Mouse (Mus musculus) spleen, adult 2 months (tissue): ENCODE measurements around the gene Tbc1d24. TPM values are rescaled to one million over a fixed set of nuclear protein-coding genes. Genes with fewer than 3 reads are reported as not detected.

ENCODE experiments used
- DNase-seq, 2 experiments: peaks; one replicate each; pipeline versions ENCODE4 v3.0.0 to v3.0.0-alpha.2; 2012 to 2021; ENCODE audit warnings: low spot score in 2 of 2, low read depth in 1 of 2
- H3K27ac ChIP-seq: fragments of 200-500 bp; 2 replicates; pipeline ENCODE4 v1.5.1; 2012; ENCODE audit warnings: low read length, inconsistent platforms; ENCODE audit not compliant: insufficient read depth
- H3K27me3 ChIP-seq: fragments of 200-500 bp; 2 replicates; pipeline ENCODE4 v1.6.1; 2012; ENCODE audit warnings: mild to moderate bottlenecking, moderate library complexity, low read length, inconsistent platforms; ENCODE audit not compliant: control insufficient read depth, insufficient read depth
- H3K36me3 ChIP-seq: fragments of 200-500 bp; 2 replicates; pipeline ENCODE4 v1.6.1; 2012; ENCODE audit warnings: mild to moderate bottlenecking, low read length, inconsistent platforms; ENCODE audit not compliant: control insufficient read depth, insufficient read depth
- H3K4me1 ChIP-seq: fragments of 200-500 bp; 2 replicates; pipeline ENCODE4 v1.6.1; 2011; ENCODE audit warnings: inconsistent platforms; ENCODE audit not compliant: control insufficient read depth, insufficient read depth, insufficient read length
- H3K4me3 ChIP-seq: fragments of 200-500 bp; 2 replicates; pipeline ENCODE4 v1.5.1; 2011; ENCODE audit warnings: mild to moderate bottlenecking, inconsistent platforms; ENCODE audit not compliant: insufficient read depth, insufficient read length; ENCODE audit errors: extremely low read depth
- CTCF ChIP-seq: fragments of 200-500 bp; IDR thresholded peaks from 2 replicates; pipeline ENCODE4 v1.5.1; 2011; ENCODE audit warnings: mild to moderate bottlenecking, inconsistent platforms; ENCODE audit not compliant: insufficient read depth, insufficient read length, insufficient replicate concordance; ENCODE audit errors: extremely low read depth
- POLR2A ChIP-seq: fragments of 200-500 bp; IDR thresholded peaks from 2 replicates; pipeline ENCODE4 v1.6.1; 2011; ENCODE audit warnings: low read depth, low read length, inconsistent platforms
- WGBS: fragments of 180-500 bp; shearing (Covaris S2); methylation state at CpG from one replicate; pipeline ENCODE4 v1.1.7; 2018; 5-methylcytosine and 5-hydroxymethylcytosine counted together
- polyA plus RNA-seq: library from polyadenylated mRNA; depleted of rRNA; stranded (reverse); fragments of >200 nt; gene quantifications from 2 replicates; pipeline ENCODE4 v1.2.3, GENCODE M21; 2012; rRNA removed

Gene Tbc1d24
- polyA plus RNA-seq, 1 experiment = 5.9 TPM

GRCm38 (mm10) chr17:24127592-24127991 is 77.8 kb downstream of the Tbc1d24 start:
- no peak for DNase-seq
- WGBS = 46% methylated on average over 1 of the region's 1 CpGs
- H3K27me3 ChIP-seq = no peaks in the 10 kb centered on the region
- no peak overlapping the region for H3K4me3 ChIP-seq
- TF ChIP-seq CTCF = no peak
- TF ChIP-seq POLR2A = no peak
- H3K36me3 ChIP-seq = no peaks in the 10 kb centered on the region
- no peak overlapping the region for H3K27ac ChIP-seq
- H3K4me1 ChIP-seq = peaks cover 3% of the 10 kb centered on the region

GRCm38 (mm10) chr17:24126801-24127200 is 78.6 kb downstream of the Tbc1d24 start:
- no peak for DNase-seq
- TF ChIP-seq POLR2A (no peak), CTCF (no peak)
- no peak overlapping the region for H3K4me3 ChIP-seq
- no peaks in the 10 kb centered on the region for H3K36me3 ChIP-seq
- 65% methylated on average over 3 of the region's 3 CpGs for WGBS
- H3K27ac ChIP-seq = peak overlapping the region; percentile 22; the same call in 1 of the 2 replicates
- peaks cover 3% of the 10 kb centered on the region for H3K4me1 ChIP-seq
- no peaks in the 10 kb centered on the region for H3K27me3 ChIP-seq

Other genes starting within 250 kb of the Tbc1d24 start
- gene Prss30, start 225.0 kb downstream of the Tbc1d24 start, polyA plus RNA-seq = 10.8 and 13.6 TPM in 2 replicates
- gene Prss22, start 207.5 kb downstream of the Tbc1d24 start, polyA plus RNA-seq = 0.06 TPM in 1 of 2 replicates, not detected in the other
- gene Prss27, start 167.4 kb downstream of the Tbc1d24 start, polyA plus RNA-seq = 0.07 TPM in 1 of 2 replicates, not detected in the other
- gene Kctd5, start 132.1 kb downstream of the Tbc1d24 start, polyA plus RNA-seq = 14.7 and 24.3 TPM in 2 replicates
- 12.4 and 16.0 TPM in 2 replicates for gene Pdpk1, start 54.6 kb downstream of the Tbc1d24 start, polyA plus RNA-seq
- 41.5 and 44.8 TPM in 2 replicates for gene Amdhd2, start 41.8 kb downstream of the Tbc1d24 start, polyA plus RNA-seq
- gene Atp6v0c, start 35.9 kb downstream of the Tbc1d24 start, polyA plus RNA-seq = 481 and 571 TPM in 2 replicates
- 0.82 and 1.4 TPM in 2 replicates for gene Ntn3, start 4.0 kb upstream of the Tbc1d24 start, polyA plus RNA-seq
- gene Tedc2, start 15.3 kb upstream of the Tbc1d24 start, polyA plus RNA-seq = 7.5 and 10.8 TPM in 2 replicates
- gene Ccnf, start 45.9 kb upstream of the Tbc1d24 start, polyA plus RNA-seq = 9.7 and 11.1 TPM in 2 replicates
- gene Abca17, start 145.5 kb upstream of the Tbc1d24 start, polyA plus RNA-seq = 0.05 and 0.15 TPM in 2 replicates
- gene Abca3, start 146.4 kb upstream of the Tbc1d24 start, polyA plus RNA-seq = 32.6 and 34.9 TPM in 2 replicates
- gene Rnps1, start 209.0 kb upstream of the Tbc1d24 start, polyA plus RNA-seq = 87.0 and 113 TPM in 2 replicates
- gene Eci1, start 221.1 kb upstream of the Tbc1d24 start, polyA plus RNA-seq = 28.0 and 38.1 TPM in 2 replicates
- gene Dnase1l2, start 237.5 kb upstream of the Tbc1d24 start, polyA plus RNA-seq = 7.8 and 8.6 TPM in 2 replicates